Mouse (Mus musculus): ENCODE measurements around the gene Arhgef11. TPM values are rescaled to one million over a fixed set of nuclear protein-coding genes. Genes with fewer than 3 reads are reported as not detected.

Gene Arhgef11
- polyA plus RNA-seq, 1 experiment from 2014 or later, result 14.4 TPM

- H3K4me2 ChIP-seq, result peak overlapping the region; percentile 46
- peak overlapping the region; percentile 91 for H3K27ac ChIP-seq
- H3K4me3 ChIP-seq (replicated peaks), result peak overlapping the region; percentile 16; the same call in 1 of the 2 replicates
- H3K9ac ChIP-seq, result no peak overlapping the region
- H3K27me3 ChIP-seq (replicated peaks), result no peaks in the 10 kb centered on the region
- H3K4me1 ChIP-seq, result peaks cover 53% of the 10 kb centered on the region
- H3K9me3 ChIP-seq, result no peaks in the 10 kb centered on the region
- ATAC-seq (ENCODE audit: insufficient read depth, low FRiP score, low read depth), result peak; percentile 53
- H3K36me3 ChIP-seq, result no peaks in the 10 kb centered on the region; the same call in 1 of the 2 replicates
- WGBS, result 16% methylated on average over 14 of the region's 15 CpGs
These were observed 146.4 kb downstream of the Arhgef11 start for GRCm38 (mm10) chr3:87763683-87764289.

GRCm38 (mm10) chr3:87764506-87764905 is 147.1 kb downstream of the Arhgef11 start:
- H3K36me3 ChIP-seq, result no peaks in the 10 kb centered on the region
- 17% methylated on average over 10 of the region's 10 CpGs for WGBS
- H3K9ac ChIP-seq, result no peak overlapping the region

GRCm38 (mm10) chr3:87765091-87765490 is 147.7 kb downstream of the Arhgef11 start:
- H3K4me1 ChIP-seq, result peaks cover 47% of the 10 kb centered on the region
- peak overlapping the region; percentile 46 for H3K4me2 ChIP-seq
- no peaks in the 10 kb centered on the region for H3K9me3 ChIP-seq
- H3K27me3 ChIP-seq (replicated peaks), result no peaks in the 10 kb centered on the region
- peak overlapping the region; percentile 91 for H3K27ac ChIP-seq
- H3K36me3 ChIP-seq, result no peaks in the 10 kb centered on the region
- H3K9ac ChIP-seq, result no peak overlapping the region
- H3K4me3 ChIP-seq (replicated peaks), result peak overlapping the region; percentile 16; the same call in 1 of the 2 replicates
- 22% methylated on average over 10 of the region's 10 CpGs for WGBS
- ATAC-seq (ENCODE audit: insufficient read depth, low FRiP score, low read depth), result peak; percentile 31; the same call in 1 of the 2 replicates

More at GRCm38 (mm10) chr3:87764506-87764905, 147.1 kb downstream of the Arhgef11 start:
- H3K9me3 ChIP-seq, result no peaks in the 10 kb centered on the region
- peaks cover 47% of the 10 kb centered on the region for H3K4me1 ChIP-seq
- ATAC-seq (ENCODE audit: insufficient read depth, low FRiP score, low read depth), result 0 out of 2 replicates have a peak, but pooled peaks have one; percentile 8
- H3K27ac ChIP-seq, result peak overlapping the region; percentile 91
- peak overlapping the region; percentile 16; the same call in 1 of the 2 replicates for H3K4me3 ChIP-seq (replicated peaks)
- peak overlapping the region; percentile 46 for H3K4me2 ChIP-seq
- no peaks in the 10 kb centered on the region for H3K27me3 ChIP-seq (replicated peaks)

- ATAC-seq (ENCODE audit: insufficient read depth, low FRiP score, low read depth), result no peak
- peak overlapping the region; percentile 75 for H3K4me2 ChIP-seq
- H3K9me3 ChIP-seq, result no peaks in the 10 kb centered on the region
- WGBS, result 77% methylated on average over 5 of the region's 5 CpGs
- peaks cover 49% of the 10 kb centered on the region for H3K4me1 ChIP-seq
- no peak overlapping the region for H3K9ac ChIP-seq
- no peak overlapping the region for H3K4me3 ChIP-seq (replicated peaks)
- peak overlapping the region; percentile 91 for H3K27ac ChIP-seq
- H3K36me3 ChIP-seq, result no peaks in the 10 kb centered on the region
- no peaks in the 10 kb centered on the region for H3K27me3 ChIP-seq (replicated peaks)
These were observed 148.4 kb downstream of the Arhgef11 start for GRCm38 (mm10) chr3:87765631-87766283.

GRCm38 (mm10) chr3:87766284-87766667 is 148.9 kb downstream of the Arhgef11 start:
- H3K4me2 ChIP-seq, result peak overlapping the region; percentile 75
- no peak overlapping the region for H3K9ac ChIP-seq
- H3K4me1 ChIP-seq, result peaks cover 51% of the 10 kb centered on the region

GRCm38 (mm10) chr3:87767764-87768163 is 150.4 kb downstream of the Arhgef11 start:
- peak overlapping the region; percentile 41; the same call in 1 of the 2 replicates for H3K9ac ChIP-seq
- H3K4me2 ChIP-seq, result peak overlapping the region; percentile 75
- H3K27me3 ChIP-seq (replicated peaks), result no peaks in the 10 kb centered on the region
- H3K4me3 ChIP-seq (replicated peaks), result peak overlapping the region; percentile 58
- ATAC-seq (ENCODE audit: insufficient read depth, low FRiP score, low read depth), result no peak
- H3K4me1 ChIP-seq, result peaks cover 43% of the 10 kb centered on the region
- 69% methylated on average over 8 of the region's 8 CpGs for WGBS
- no peaks in the 10 kb centered on the region for H3K36me3 ChIP-seq
- peak overlapping the region; percentile 84 for H3K27ac ChIP-seq
- H3K9me3 ChIP-seq, result no peaks in the 10 kb centered on the region

More at GRCm38 (mm10) chr3:87766284-87766667, 148.9 kb downstream of the Arhgef11 start:
- 85% methylated on average over 3 of the region's 3 CpGs for WGBS
- Histone ChIP-seq H3K27me3 (replicated peaks) (no peaks in the 10 kb centered on the region), H3K9me3 (no peaks in the 10 kb centered on the region), H3K27ac (peak overlapping the region; percentile 91; the same call in 1 of the 2 replicates), H3K4me3 (replicated peaks) (no peak overlapping the region), H3K36me3 (no peaks in the 10 kb centered on the region)
- ATAC-seq (ENCODE audit: insufficient read depth, low FRiP score, low read depth), result no peak

GRCm38 (mm10) chr3:87768431-87768830 is 151.1 kb downstream of the Arhgef11 start:
- ATAC-seq (ENCODE audit: insufficient read depth, low FRiP score, low read depth), result no peak
- H3K9me3 ChIP-seq, result no peaks in the 10 kb centered on the region
- no peaks in the 10 kb centered on the region for H3K36me3 ChIP-seq
- peaks cover 38% of the 10 kb centered on the region for H3K4me1 ChIP-seq
- H3K27ac ChIP-seq, result peak overlapping the region; percentile 84
- H3K9ac ChIP-seq, result peak overlapping the region; percentile 41; the same call in 1 of the 2 replicates
- H3K4me3 ChIP-seq (replicated peaks), result peak overlapping the region; percentile 58
- WGBS, result 31% methylated on average over 6 of the region's 6 CpGs
- no peaks in the 10 kb centered on the region for H3K27me3 ChIP-seq (replicated peaks)
- H3K4me2 ChIP-seq, result peak overlapping the region; percentile 75

- under 1% methylated on average over 32 of the region's 37 CpGs for WGBS
- Histone ChIP-seq H3K9ac (peak overlapping the region; percentile 41; the same call in 1 of the 2 replicates), H3K4me1 (peaks cover 34% of the 10 kb centered on the region)
These were observed 151.5 kb downstream of the Arhgef11 start for GRCm38 (mm10) chr3:87768844-87769243.

GRCm38 (mm10) chr3:87769506-87769905 is 152.1 kb downstream of the Arhgef11 start:
- no peak for ATAC-seq (ENCODE audit: insufficient read depth, low FRiP score, low read depth)
- Histone ChIP-seq H3K9me3 (no peaks in the 10 kb centered on the region), H3K27me3 (replicated peaks) (no peaks in the 10 kb centered on the region), H3K4me1 (peaks cover 27% of the 10 kb centered on the region), H3K4me2 (no peak overlapping the region), H3K9ac (no peak overlapping the region), H3K4me3 (replicated peaks) (no peak overlapping the region), H3K36me3 (no peaks in the 10 kb centered on the region), H3K27ac (no peak overlapping the region)
- WGBS, result 72% methylated on average over 8 of the region's 8 CpGs

More at GRCm38 (mm10) chr3:87768844-87769243, 151.5 kb downstream of the Arhgef11 start:
- Histone ChIP-seq H3K4me2 (peak overlapping the region; percentile 75), H3K36me3 (no peaks in the 10 kb centered on the region), H3K27me3 (replicated peaks) (no peaks in the 10 kb centered on the region), H3K9me3 (no peaks in the 10 kb centered on the region), H3K4me3 (replicated peaks) (peak overlapping the region; percentile 58), H3K27ac (peak overlapping the region; percentile 84)
- ATAC-seq (ENCODE audit: insufficient read depth, low FRiP score, low read depth), result peak; percentile 74

- ATAC-seq (ENCODE audit: insufficient read depth, low FRiP score, low read depth), result no peak
- Histone ChIP-seq H3K4me3 (replicated peaks) (no peak overlapping the region), H3K4me1 (peaks cover 20% of the 10 kb centered on the region), H3K9me3 (no peaks in the 10 kb centered on the region), H3K36me3 (no peaks in the 10 kb centered on the region), H3K9ac (no peak overlapping the region), H3K27ac (no peak overlapping the region), H3K4me2 (no peak overlapping the region), H3K27me3 (replicated peaks) (no peaks in the 10 kb centered on the region)
- WGBS, result 0% methylated on average over 4 of the region's 4 CpGs
These were observed 152.9 kb downstream of the Arhgef11 start for GRCm38 (mm10) chr3:87770280-87770679.

GRCm38 (mm10) chr3:87771088-87771487 is 153.7 kb downstream of the Arhgef11 start:
- WGBS, result 29% methylated on average over 6 of the region's 6 CpGs

GRCm38 (mm10) chr3:87778283-87778682 is 160.9 kb downstream of the Arhgef11 start:
- Histone ChIP-seq H3K4me1 (0 out of 2 replicates have a peak, but pooled peaks cover 3% of the 10 kb centered on the region), H3K36me3 (no peaks in the 10 kb centered on the region), H3K27ac (no peak overlapping the region), H3K9me3 (no peaks in the 10 kb centered on the region), H3K27me3 (replicated peaks) (peaks cover 17% of the 10 kb centered on the region; the same call in 1 of the 2 replicates), H3K9ac (no peak overlapping the region), H3K4me2 (no peak overlapping the region), H3K4me3 (replicated peaks) (no peak overlapping the region)
- 53% methylated on average over 23 of the region's 23 CpGs for WGBS
- no peak for ATAC-seq (ENCODE audit: insufficient read depth, low FRiP score, low read depth)

More at GRCm38 (mm10) chr3:87771088-87771487, 153.7 kb downstream of the Arhgef11 start:
- H3K27ac ChIP-seq, result no peak overlapping the region
- H3K9ac ChIP-seq, result no peak overlapping the region
- no peak overlapping the region for H3K4me2 ChIP-seq
- no peaks in the 10 kb centered on the region for H3K27me3 ChIP-seq (replicated peaks)
- ATAC-seq (ENCODE audit: insufficient read depth, low FRiP score, low read depth), result no peak
- no peaks in the 10 kb centered on the region for H3K36me3 ChIP-seq
- no peak overlapping the region for H3K4me3 ChIP-seq (replicated peaks)
- peaks cover 17% of the 10 kb centered on the region for H3K4me1 ChIP-seq
- no peaks in the 10 kb centered on the region for H3K9me3 ChIP-seq

All from stomach, embryonic 15.5 days (tissue).